Mouse (Mus musculus) heart, adult 2 months (tissue): ENCODE measurements at regions not wholly inside any gene's neighbourhood (a gene's known extent, or its start where the extent isn't known, plus 50 kb on each side); places are given as distances from the start of the nearest gene placed in this dataset.

Experiments used
- DNase-seq, 2 experiments: peaks; one replicate each; pipeline ENCODE4 v3.0.0; 2021
- H3K27ac ChIP-seq: fragments of 200-600 bp; 2 replicates; pipeline ENCODE4 v1.8.1; 2022
- H3K27me3 ChIP-seq: fragments of 200-500 bp; 2 replicates; pipeline ENCODE4 v1.6.1; 2012; ENCODE audit warnings: mild to moderate bottlenecking, low read length, inconsistent platforms, mixed read lengths; ENCODE audit not compliant: control insufficient read depth, insufficient read depth
- H3K36me3 ChIP-seq: fragments of 200-500 bp; 2 replicates; pipeline ENCODE4 v1.6.1; 2012; ENCODE audit warnings: low read length, inconsistent platforms; ENCODE audit not compliant: control insufficient read depth, insufficient read depth
- H3K4me1 ChIP-seq: fragments of 200-500 bp; 2 replicates; pipeline ENCODE4 v1.6.1; 2011; ENCODE audit warnings: low read length; ENCODE audit not compliant: control insufficient read depth, insufficient read depth
- H3K4me3 ChIP-seq: fragments of 200-600 bp; 2 replicates; pipeline ENCODE4 v1.8.1; 2022
- H3K79me2 ChIP-seq: fragments of 200-500 bp; replicated peaks from 2 replicates; pipeline ENCODE4 v1.6.1; 2012; ENCODE audit warnings: mild to moderate bottlenecking, inconsistent platforms, low read length, moderate library complexity, mixed read lengths; ENCODE audit not compliant: control insufficient read depth, insufficient read depth
- H3K9ac ChIP-seq: fragments of 200-500 bp; 2 replicates; pipeline ENCODE4 v1.6.1; 2012; ENCODE audit warnings: low read depth, mild to moderate bottlenecking, control low read depth, inconsistent platforms, low read length, mixed read lengths
- CTCF ChIP-seq: fragments of 200-600 bp; IDR thresholded peaks from 2 replicates; pipeline ENCODE4 v1.8.1; 2022; ENCODE audit warnings: antibody characterized with exemption, mild to moderate bottlenecking, moderate library complexity
- EP300 ChIP-seq: fragments of 200-500 bp; IDR thresholded peaks from 2 replicates; pipeline ENCODE4 v1.6.1; 2011; ENCODE audit warnings: low read depth, low read length, control low read depth; ENCODE audit not compliant: insufficient read depth
- POLR2A ChIP-seq: fragments of 200-500 bp; IDR thresholded peaks from 2 replicates; pipeline ENCODE4 v1.6.1; 2011; ENCODE audit warnings: mild to moderate bottlenecking, low read depth, low read length, control low read depth; ENCODE audit not compliant: insufficient read depth
- WGBS: fragments of 180-500 bp; shearing (Covaris S2); methylation state at CpG from one replicate; pipeline ENCODE4 v1.1.7; 2018; 5-methylcytosine and 5-hydroxymethylcytosine counted together
- intact Hi-C: fragments of 180-260 bp; cut with DNase I; formaldehyde crosslinking; loops from one replicate; pipeline ENCODE4 v1.15.1; 2025

GRCm38 (mm10) chr13:107499296-107499695 is 477.4 kb upstream of the Kif2a start:
- intact Hi-C loops = no loop called here
- WGBS = 79% methylated on average over 4 of the region's 4 CpGs
- no peak overlapping the region for H3K9ac ChIP-seq
- H3K27me3 ChIP-seq = no peaks in the 10 kb centered on the region
- H3K4me3 ChIP-seq = no peak overlapping the region
- H3K36me3 ChIP-seq = no peaks in the 10 kb centered on the region
- DNase-seq = no peak
- no peaks in the 10 kb centered on the region for H3K4me1 ChIP-seq
- no peak overlapping the region for H3K27ac ChIP-seq
- TF ChIP-seq CTCF (no peak), EP300 (no peak), POLR2A (no peak)
- no peaks in the 10 kb centered on the region for H3K79me2 ChIP-seq

- intact Hi-C loops = no loop called here
- Histone ChIP-seq H3K4me3 (no peak overlapping the region), H3K4me1 (no peaks in the 10 kb centered on the region), H3K27ac (no peak overlapping the region), H3K9ac (no peak overlapping the region), H3K27me3 (no peaks in the 10 kb centered on the region), H3K36me3 (no peaks in the 10 kb centered on the region), H3K79me2 (no peaks in the 10 kb centered on the region)
- 48% methylated on average over 6 of the region's 6 CpGs for WGBS
- no peak for DNase-seq
- TF ChIP-seq EP300 (no peak), POLR2A (no peak), CTCF (no peak)
Observed at GRCm38 (mm10) chr13:107495161-107495732, 473.3 kb upstream of the Kif2a start.

GRCm38 (mm10) chr13:107493765-107494164 is 471.8 kb upstream of the Kif2a start:
- 46% methylated on average over 13 of the region's 13 CpGs for WGBS
- Histone ChIP-seq H3K4me3 (no peak overlapping the region), H3K4me1 (no peaks in the 10 kb centered on the region), H3K27ac (no peak overlapping the region), H3K79me2 (no peaks in the 10 kb centered on the region), H3K9ac (no peak overlapping the region), H3K27me3 (no peaks in the 10 kb centered on the region), H3K36me3 (no peaks in the 10 kb centered on the region)
- intact Hi-C loops = no loop called here
- no peak for TF ChIP-seq EP300
- TF ChIP-seq POLR2A = no peak
- no peak for TF ChIP-seq CTCF
- peak; percentile 47 to 53 for DNase-seq

- no peak overlapping the region for H3K4me3 ChIP-seq
- H3K36me3 ChIP-seq = no peaks in the 10 kb centered on the region
- WGBS = 89% methylated on average over 4 of the region's 4 CpGs
- DNase-seq = no peak
- no peak overlapping the region for H3K27ac ChIP-seq
- H3K4me1 ChIP-seq = no peaks in the 10 kb centered on the region
- no peak for TF ChIP-seq POLR2A
- TF ChIP-seq CTCF = no peak
- TF ChIP-seq EP300 = no peak
- H3K79me2 ChIP-seq = no peaks in the 10 kb centered on the region
- intact Hi-C loops = no loop called here
- H3K9ac ChIP-seq = no peak overlapping the region
- H3K27me3 ChIP-seq = no peaks in the 10 kb centered on the region
Observed at GRCm38 (mm10) chr13:107492448-107492847, 470.5 kb upstream of the Kif2a start.

- intact Hi-C loops = no loop called here
- no peak overlapping the region for H3K9ac ChIP-seq
- H3K27ac ChIP-seq = no peak overlapping the region
- H3K4me1 ChIP-seq = no peaks in the 10 kb centered on the region
- no peak overlapping the region for H3K4me3 ChIP-seq
- DNase-seq = no peak
- H3K36me3 ChIP-seq = no peaks in the 10 kb centered on the region
- H3K79me2 ChIP-seq = no peaks in the 10 kb centered on the region
- WGBS = 66% methylated on average over 7 of the region's 7 CpGs
- no peak for TF ChIP-seq EP300
- no peak for TF ChIP-seq POLR2A
- TF ChIP-seq CTCF = no peak
- no peaks in the 10 kb centered on the region for H3K27me3 ChIP-seq
Observed at GRCm38 (mm10) chr13:107491423-107491822, 469.5 kb upstream of the Kif2a start.

GRCm38 (mm10) chr13:107485400-107486017 is 463.6 kb upstream of the Kif2a start:
- no peak for DNase-seq
- TF ChIP-seq EP300 = no peak
- Histone ChIP-seq H3K79me2 (no peaks in the 10 kb centered on the region), H3K9ac (no peak overlapping the region), H3K27me3 (no peaks in the 10 kb centered on the region), H3K27ac (no peak overlapping the region), H3K4me1 (no peaks in the 10 kb centered on the region), H3K4me3 (no peak overlapping the region), H3K36me3 (no peaks in the 10 kb centered on the region)
- WGBS = 72% methylated on average over 4 of the region's 4 CpGs
- intact Hi-C loops = no loop called here
